Comparison of ENCODE assay signal across 9 mouse cellular contexts in genomic region chr16:93368824-93369765, GRCm38 (mm10).
A peak's percentile ranks its signal among the peaks of the same experiment; 100 is the strongest.
DNase-seq lines count a peak whose midpoint lies in the region; ATAC-seq lines count a peak whose summit lies in the region.
"Had no signal": no experiment of that assay in that cellular context is flagged by ENCODE, and none has a peak within 500 bp of the region (broad histone marks: within the 10 kb centered on the region; RNA-seq: fewer than 3 reads in every experiment).

No protein-coding gene starts in this region.

- peak; percentile 88 for ATAC-seq in frontal cortex, adult (ENCODE audit: low TSS enrichment)
- peak; percentile 73 for ATAC-seq in neural tube, embryonic 14.5 days (ENCODE audit: low read depth)
- no peak for ATAC-seq in neural tube, embryonic 15.5 days (ENCODE audit: low FRiP score)
- peak; percentile 59 for ATAC-seq in limb, embryonic 15.5 days (ENCODE audit: insufficient number of reproducible peaks, low FRiP score, low TSS enrichment, low read depth)

- 68% methylated on average over 21 of the region's 21 CpGs for WGBS in neural tube, embryonic 14.5 days
- 60% methylated on average over 21 of the region's 21 CpGs for WGBS in neural tube, embryonic 15.5 days
- 28% methylated on average over 21 of the region's 21 CpGs for WGBS in limb, embryonic 15.5 days

- no peaks in the 10 kb centered on the region for H3K36me3 ChIP-seq in neural tube, embryonic 14.5 days (ENCODE audit: control insufficient read depth, insufficient read depth, low read length)
- H3K36me3 ChIP-seq in neural tube, embryonic 15.5 days: no peaks in the 10 kb centered on the region
- H3K36me3 ChIP-seq in limb, embryonic 15.5 days: no peaks in the 10 kb centered on the region

- no peak overlapping the region for H3K4me2 ChIP-seq in neural tube, embryonic 14.5 days (ENCODE audit: low read depth, low read length)
- H3K4me2 ChIP-seq in neural tube, embryonic 15.5 days: no peak overlapping the region
- peak overlapping the region; percentile 4; the same call in 1 of the 2 replicates for H3K4me2 ChIP-seq in limb, embryonic 15.5 days

- H3K9ac ChIP-seq in neural tube, embryonic 14.5 days (replicated peaks; ENCODE audit: low read depth, low read length): no peak overlapping the region
- H3K9ac ChIP-seq in neural tube, embryonic 15.5 days (replicated peaks): no peak overlapping the region
- no peak overlapping the region for H3K9ac ChIP-seq in limb, embryonic 15.5 days

- H3K9me3 ChIP-seq in neural tube, embryonic 14.5 days (ENCODE audit: control insufficient read depth, low read length): no peaks in the 10 kb centered on the region
- H3K9me3 ChIP-seq in neural tube, embryonic 15.5 days (replicated peaks): no peaks in the 10 kb centered on the region
- no peaks in the 10 kb centered on the region for H3K9me3 ChIP-seq in limb, embryonic 15.5 days

- no peak overlapping the region for H3K4me3 ChIP-seq in neural tube, embryonic 14.5 days (ENCODE audit: low read depth, low read length)
- no peak overlapping the region for H3K4me3 ChIP-seq in neural tube, embryonic 15.5 days (replicated peaks)
- no peak overlapping the region for H3K4me3 ChIP-seq in limb, embryonic 15.5 days

- 0 out of 2 replicates have a peak, but pooled peaks cover 3% of the 10 kb centered on the region for H3K4me1 ChIP-seq in neural tube, embryonic 14.5 days (ENCODE audit: control insufficient read depth, insufficient read depth, low read length)
- H3K4me1 ChIP-seq in neural tube, embryonic 15.5 days: peaks cover 8% of the 10 kb centered on the region
- H3K4me1 ChIP-seq in limb, embryonic 15.5 days: peaks cover 30% of the 10 kb centered on the region

- no peak overlapping the region for H3K27ac ChIP-seq in neural tube, embryonic 14.5 days (ENCODE audit: low read depth, low read length)
- H3K27ac ChIP-seq in neural tube, embryonic 15.5 days (replicated peaks): no peak overlapping the region
- H3K27ac ChIP-seq in limb, embryonic 15.5 days: peak overlapping the region; percentile 74

- no peaks in the 10 kb centered on the region for H3K27me3 ChIP-seq in neural tube, embryonic 14.5 days (ENCODE audit: control insufficient read depth, insufficient read depth, low read length)
- H3K27me3 ChIP-seq in neural tube, embryonic 15.5 days (replicated peaks): no peaks in the 10 kb centered on the region
- no peaks in the 10 kb centered on the region for H3K27me3 ChIP-seq in limb, embryonic 15.5 days
- H3K27me3 ChIP-seq: CH12.LX had no signal

- DNase-seq in frontal cortex, postnatal 14 days (ENCODE audit: low spot score in 2 of 2): no peak
- DNase-seq in testis, postnatal 10 days (ENCODE audit: low spot score): no peak
- no peak for DNase-seq in layer of hippocampus, adult 11-12 months (ENCODE audit: low spot score)
- no peak for DNase-seq in thymus, postnatal 14 days
